Mouse (Mus musculus) Muller cell, postnatal 12 days (primary cell): ENCODE measurements around the gene Kmt5a.
"Not testable (repeated sequence)": the region's sequence is repeated elsewhere in the genome, so short reads cannot be mapped to it uniquely, and the experiment has no call there.

ENCODE experiments used
- DNase-seq: peaks from one replicate; pipeline ENCODE4 v3.0.0-alpha.2; 2015; ENCODE audit errors: inconsistent ontology term

Kmt5a gene

GRCm38 (mm10) chr5:124445621-124446293 lies 6.0 kb downstream of the Kmt5a start:
- peak; percentile 55 for DNase-seq

GRCm38 (mm10) chr5:124446301-124446881 lies 6.7 kb downstream of the Kmt5a start:
- peak; percentile 84 for DNase-seq

DNA sequence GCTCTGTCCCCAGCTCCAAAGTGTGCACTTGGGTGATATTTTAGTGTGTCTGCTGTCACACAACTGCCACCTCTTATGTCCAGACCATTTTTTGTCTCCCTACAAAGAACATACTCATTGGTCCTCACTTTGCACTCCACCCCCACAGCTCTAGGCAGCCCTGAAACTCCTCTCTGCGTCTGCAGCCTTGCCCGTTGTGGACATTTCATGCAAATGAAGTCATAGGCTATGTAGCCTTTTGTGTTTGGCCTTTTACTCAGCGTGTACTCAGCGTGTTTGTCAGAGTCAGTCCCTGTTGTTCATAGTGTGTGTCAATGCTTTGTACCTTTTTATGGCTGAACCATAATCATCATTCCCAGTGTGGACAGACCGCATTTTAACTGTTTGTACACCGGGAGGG lies 9.8 kb downstream of the Kmt5a start:
- DNase-seq: no peak

- no peak for DNase-seq
Observed at GRCm38 (mm10) chr5:124450051-124450450, 10.3 kb downstream of the Kmt5a start.

DNA sequence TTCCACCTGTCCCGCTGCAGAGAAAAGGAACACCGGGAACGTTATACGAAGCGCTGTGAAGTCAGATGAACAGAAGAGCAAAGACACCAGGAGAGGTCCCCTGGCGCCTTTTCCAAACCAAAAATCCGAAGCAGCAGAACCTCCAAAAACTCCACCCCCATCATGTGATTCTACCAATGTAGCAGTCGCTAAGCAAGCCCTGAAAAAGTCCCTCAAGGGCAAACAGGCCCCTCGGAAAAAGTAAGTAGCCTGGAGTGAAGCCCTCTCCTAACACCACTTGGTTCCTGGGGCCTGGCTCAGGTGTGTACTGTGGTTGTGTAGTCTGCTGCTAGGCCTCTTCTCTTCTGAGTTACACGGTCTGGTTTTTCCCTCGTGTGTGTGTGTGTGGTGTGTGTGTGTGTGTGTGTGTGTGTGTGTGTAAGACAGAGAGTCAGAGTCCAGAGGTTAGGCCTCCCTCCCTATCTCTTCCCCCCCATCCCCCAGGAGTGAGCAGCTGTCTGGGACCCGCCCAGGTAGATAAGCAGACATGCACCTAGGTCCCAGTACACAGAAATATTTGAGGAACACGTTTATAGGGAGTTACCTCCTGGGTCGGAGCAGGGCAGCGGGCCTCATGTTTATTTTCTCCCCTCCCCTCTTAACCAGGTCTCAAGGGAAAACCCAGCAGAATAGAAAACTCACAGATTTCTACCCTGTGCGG lies 11.1 kb downstream of the Kmt5a start:
- no peak for DNase-seq

DNA sequence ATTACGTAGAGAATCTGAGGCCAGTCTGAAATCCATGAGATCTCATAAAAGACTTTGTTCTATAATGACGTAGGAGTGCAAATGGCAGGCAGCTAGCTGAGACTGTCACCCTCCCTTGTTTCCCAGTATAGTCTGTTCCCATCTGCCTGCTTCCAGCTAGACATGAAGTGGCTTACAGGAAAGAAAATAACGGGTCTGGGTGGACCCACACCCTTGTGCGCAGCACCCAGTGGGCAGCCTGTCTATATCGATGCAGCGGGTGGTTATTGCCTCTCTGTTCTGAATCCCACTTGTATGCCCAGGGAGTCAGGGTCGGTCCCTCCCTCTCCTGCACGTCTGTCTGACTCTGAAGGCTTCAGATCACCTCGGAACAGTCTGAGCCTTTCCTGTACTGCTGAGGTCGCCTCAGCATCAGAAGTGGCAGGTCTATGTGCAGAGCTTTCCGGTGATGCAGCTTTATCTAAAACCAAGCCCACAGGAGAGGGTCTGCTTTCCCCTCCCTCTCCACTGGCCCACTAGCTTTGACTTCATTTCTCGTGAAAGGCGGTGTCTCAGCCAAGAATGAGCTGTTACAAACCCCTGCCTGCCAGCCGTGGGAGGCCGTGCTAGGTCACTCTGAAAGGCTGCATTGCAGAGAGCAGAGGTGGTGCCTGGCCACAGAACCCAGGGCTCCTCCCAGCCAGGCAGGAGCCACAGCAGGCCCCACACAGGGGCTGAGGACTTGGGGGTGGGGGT lies 12.9 kb downstream of the Kmt5a start:
- no peak for DNase-seq

DNA sequence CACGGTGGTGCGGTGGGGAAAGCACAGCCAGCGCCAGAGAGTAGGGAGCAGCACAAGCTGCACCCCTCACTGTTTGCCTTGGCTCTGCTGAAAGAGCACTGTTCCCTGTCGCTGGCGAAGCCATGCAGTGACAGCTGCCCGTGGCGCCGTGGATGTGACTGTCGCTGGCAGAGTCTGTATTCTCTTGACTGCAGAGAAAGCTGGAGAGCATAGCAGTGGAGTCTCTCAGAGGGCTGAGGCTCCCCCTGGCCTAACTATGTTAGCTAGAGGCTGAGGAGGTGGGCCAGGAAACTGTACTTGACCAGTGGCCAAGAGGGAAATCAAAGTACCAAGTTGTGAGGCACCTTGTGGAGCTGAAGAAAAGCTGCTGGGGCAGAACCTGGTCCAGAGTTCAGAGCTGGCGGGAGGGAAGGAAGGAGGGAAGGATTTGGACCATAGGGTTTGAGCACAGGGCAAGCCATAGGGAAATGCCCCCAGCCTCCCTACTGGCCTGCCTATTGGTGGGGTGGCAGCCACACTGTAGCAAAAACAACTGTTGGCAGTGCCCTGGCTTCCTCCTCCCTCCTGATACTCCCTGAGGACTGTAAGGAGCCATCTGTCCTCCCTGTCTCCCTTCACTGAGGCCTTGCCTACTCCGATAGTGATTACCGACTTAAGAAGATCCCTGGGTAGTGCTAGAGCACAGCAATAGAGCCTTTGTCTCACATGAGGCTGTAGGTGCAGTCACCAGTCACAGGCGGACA lies 13.8 kb downstream of the Kmt5a start:
- no peak for DNase-seq

- no peak for DNase-seq
Observed at GRCm38 (mm10) chr5:124454082-124454419, 14.3 kb downstream of the Kmt5a start.

DNA sequence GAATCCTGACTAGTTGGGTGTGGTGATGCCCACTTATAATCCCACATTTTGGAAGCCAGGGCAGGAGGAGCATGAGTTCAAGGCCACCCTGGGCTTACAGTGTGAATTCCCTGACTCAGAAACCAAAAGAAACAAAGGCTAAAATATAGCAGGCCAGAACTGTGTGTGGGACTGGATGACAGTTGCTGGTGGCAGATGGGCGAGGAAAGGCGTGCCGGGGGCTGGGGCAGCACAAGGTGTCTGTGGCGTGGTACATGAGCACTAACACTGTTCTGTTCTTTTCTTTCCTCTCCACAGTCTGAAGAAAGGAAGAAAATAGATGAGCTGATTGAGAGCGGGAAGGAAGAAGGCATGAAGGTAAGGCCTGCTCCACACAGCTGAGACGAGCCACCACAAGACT lies 17.0 kb downstream of the Kmt5a start:
- no peak for DNase-seq

DNA sequence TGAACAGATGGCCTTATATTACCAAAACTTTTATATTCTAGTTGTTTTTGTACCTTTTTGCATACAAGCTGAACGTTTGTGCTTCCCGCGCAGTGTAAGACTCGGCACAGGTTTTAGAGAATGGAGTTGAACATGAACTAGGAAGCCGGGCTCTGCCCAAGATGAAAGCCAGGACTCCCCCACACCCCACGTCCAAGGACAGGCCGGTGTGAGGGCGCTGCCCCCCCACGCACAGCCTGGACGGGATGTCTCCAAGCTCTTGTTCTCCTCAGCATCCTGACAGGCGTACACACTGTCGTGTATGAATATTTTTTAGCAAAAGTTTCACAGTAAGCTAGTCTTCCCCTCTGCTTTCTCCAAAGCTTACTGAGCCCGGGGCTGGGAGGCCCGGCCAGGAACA lies 21.2 kb downstream of the Kmt5a start:
- DNase-seq: not testable (repeated sequence)

- no peak for DNase-seq
Observed at GRCm38 (mm10) chr5:124462297-124463025, 22.7 kb downstream of the Kmt5a start.

- no peak for DNase-seq
Observed at GRCm38 (mm10) chr5:124463462-124463861, 23.7 kb downstream of the Kmt5a start.

- DNase-seq: no peak
Observed at GRCm38 (mm10) chr5:124464905-124465304, 25.2 kb downstream of the Kmt5a start.

DNA sequence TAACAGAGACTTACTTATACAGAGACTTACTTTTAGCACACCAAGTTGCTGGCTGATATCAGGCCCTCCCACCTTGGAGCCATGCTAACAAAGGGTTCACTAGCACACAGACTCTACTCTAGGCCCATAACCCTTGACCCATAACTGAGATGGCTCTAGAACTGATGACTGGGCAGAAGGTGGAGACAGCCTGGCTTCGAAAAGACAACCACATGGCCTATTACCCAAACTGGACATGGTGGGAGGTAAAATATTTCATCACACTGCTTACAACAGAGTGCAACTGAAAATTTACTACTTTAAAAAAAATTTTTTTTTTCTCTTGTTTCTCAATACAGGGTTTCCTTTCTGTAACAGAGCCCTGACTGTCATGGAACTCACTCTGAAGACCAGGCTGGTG lies 28.0 kb downstream of the Kmt5a start:
- no peak for DNase-seq

DNA sequence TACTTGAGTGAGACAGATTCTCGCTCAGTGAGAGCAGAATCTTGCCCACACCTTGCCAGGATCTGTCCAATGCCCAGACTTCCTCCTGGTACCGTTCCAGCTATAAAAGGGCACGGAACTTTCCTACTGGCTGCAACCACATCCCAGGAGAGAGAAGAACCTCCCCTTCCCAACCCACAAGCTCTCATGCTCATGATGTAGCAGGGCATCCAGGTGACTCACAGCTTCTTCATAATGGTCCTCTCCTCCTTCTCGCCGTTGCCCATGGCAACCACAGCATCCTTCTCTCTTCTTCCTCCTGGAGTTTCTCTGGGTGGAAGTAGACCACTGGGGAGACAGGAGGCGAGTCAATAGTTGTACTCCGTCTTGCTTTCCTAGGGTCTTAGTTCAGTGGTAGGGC lies 28.6 kb downstream of the Kmt5a start:
- no peak for DNase-seq

- DNase-seq: no peak
Observed at GRCm38 (mm10) chr5:124469486-124469885, 29.8 kb downstream of the Kmt5a start.

GRCm38 (mm10) chr5:124470591-124471171 lies 31.0 kb downstream of the Kmt5a start:
- no peak for DNase-seq

DNA sequence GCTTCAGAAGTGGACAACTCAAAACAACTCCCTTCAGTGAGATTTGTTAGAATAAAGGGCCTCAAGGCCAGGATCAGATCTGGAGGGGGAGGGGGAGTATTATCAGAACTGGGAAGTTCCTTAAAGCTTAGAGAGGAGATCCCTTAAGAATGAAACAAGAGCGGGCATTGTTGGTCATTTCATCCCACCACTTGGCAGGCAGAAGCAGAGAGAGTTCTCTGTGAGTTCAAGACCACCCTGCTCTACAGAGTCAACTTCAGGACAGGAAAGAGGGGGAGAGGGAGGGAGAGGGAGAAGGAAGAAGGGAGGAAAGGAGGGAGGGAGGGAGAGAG lies 39.1 kb downstream of the Kmt5a start:
- DNase-seq: no peak

- DNase-seq: no peak
Observed at GRCm38 (mm10) chr5:124480119-124480518, 40.4 kb downstream of the Kmt5a start.

- DNase-seq: no peak
Observed at GRCm38 (mm10) chr5:124481714-124482113, 42.0 kb downstream of the Kmt5a start.

GRCm38 (mm10) chr5:124482436-124482965 lies 42.8 kb downstream of the Kmt5a start:
- DNase-seq: peak; percentile 84
